Mouse (Mus musculus) lung, adult 18-20 months (tissue): ENCODE data around the gene Pcsk2.
A peak's percentile ranks its signal among the peaks of the same experiment; 100 is the strongest.

ENCODE experiments used
- DNase-seq, 2 experiments: peaks; one replicate each; pipeline ENCODE4 v3.0.0; 2022; ENCODE audit warnings: mixed read lengths in 2 of 2

Gene Pcsk2

DNA sequence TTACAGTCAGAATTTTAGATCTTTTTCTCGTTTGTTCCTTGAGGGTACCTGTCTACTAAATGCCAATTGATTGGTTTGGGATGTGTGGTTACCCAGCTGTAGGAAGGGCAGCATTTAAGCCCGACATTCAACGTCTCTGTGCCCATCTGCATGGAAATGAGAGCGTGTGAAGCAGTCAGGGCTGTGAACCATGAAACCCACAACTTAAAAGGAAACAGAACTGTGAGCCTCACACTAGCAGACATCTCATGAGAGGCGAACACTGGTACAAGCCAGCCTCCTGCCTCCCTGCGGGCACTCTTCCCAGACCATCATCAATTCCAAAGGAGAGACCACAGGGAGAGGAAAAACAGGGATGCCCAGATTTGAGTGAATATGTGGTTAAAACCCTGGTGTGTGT lies 294.9 kb downstream of the Pcsk2 start:
- DNase-seq, result no peak

DNA sequence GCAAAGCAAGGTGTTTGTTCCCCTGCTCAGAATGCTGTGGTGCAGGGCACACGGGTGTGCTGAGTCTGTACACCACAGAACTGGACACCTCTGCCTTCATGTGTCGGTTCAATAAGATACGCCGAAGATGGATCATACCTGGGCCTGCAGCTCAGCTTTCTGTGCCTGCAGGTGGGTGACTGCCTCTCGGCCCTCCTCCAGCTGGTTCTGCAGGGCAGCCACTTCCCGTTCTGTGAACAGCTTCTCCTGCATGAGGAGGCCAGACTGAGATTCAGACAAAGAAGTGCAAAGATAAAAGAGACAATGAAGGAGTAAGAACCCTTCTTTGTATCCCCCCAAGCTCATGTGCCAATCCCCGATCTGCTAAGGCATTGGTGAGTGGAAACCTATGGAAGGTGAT lies 295.6 kb downstream of the Pcsk2 start:
- DNase-seq, result no peak

DNA sequence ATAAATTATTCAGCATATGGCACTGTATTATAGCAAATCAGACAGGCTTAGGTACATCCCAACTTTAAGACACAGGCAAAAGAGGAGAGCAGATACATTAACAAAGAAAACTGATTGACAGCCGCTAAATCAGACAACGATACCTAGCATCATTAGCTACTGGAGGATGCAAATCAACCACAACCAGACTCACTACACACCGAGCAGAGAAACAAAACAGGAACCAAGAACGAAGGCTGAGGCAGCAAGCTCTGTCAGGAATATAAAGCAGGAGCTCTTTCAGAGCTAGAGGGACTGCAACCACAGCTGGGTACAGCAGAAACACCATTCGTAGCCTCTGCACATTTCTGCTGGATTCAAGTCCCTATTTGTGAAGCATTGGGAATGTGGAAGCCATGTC lies 298.8 kb downstream of the Pcsk2 start:
- no peak for DNase-seq

DNA sequence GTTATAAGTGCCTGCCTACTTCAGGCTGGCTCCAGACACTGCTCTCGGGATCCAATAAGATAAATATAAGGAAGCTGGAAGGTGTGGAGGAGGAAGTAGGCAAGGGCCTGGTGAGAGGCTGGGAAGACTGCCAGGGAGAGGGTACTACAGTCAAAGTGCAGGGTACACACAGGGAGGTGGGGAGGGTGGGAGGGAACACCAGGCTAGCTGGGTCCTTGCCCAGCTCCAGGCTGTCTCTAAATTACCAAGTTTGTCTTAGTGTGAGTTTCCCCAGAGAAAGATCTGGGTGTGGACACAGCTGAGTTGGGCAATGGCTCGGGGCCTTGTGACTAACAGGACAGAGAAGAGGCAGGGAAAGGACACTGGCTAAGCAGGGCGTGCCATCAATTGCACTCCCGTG lies 300.8 kb downstream of the Pcsk2 start:
- peak; percentile 85 to 90 for DNase-seq

DNA sequence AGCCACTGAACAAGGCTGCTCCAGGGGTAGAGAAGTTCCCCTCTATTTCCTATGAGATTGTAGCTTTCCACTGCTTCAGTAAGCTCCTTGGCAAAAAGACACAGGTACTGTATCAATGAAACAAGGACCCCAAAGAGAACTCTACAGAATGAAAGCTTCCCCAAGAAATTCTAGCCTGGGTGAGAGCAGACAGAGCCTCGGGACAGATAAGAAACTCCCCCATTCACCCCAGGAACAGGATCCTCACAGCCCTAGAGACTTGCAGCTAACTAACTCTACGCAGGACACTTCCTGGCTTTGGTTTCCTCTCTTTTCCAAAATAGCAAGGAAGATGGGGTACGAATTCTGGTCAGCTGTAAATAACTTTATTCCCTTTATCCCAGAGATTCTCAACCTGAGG lies 301.3 kb downstream of the Pcsk2 start:
- DNase-seq, result no peak

DNA sequence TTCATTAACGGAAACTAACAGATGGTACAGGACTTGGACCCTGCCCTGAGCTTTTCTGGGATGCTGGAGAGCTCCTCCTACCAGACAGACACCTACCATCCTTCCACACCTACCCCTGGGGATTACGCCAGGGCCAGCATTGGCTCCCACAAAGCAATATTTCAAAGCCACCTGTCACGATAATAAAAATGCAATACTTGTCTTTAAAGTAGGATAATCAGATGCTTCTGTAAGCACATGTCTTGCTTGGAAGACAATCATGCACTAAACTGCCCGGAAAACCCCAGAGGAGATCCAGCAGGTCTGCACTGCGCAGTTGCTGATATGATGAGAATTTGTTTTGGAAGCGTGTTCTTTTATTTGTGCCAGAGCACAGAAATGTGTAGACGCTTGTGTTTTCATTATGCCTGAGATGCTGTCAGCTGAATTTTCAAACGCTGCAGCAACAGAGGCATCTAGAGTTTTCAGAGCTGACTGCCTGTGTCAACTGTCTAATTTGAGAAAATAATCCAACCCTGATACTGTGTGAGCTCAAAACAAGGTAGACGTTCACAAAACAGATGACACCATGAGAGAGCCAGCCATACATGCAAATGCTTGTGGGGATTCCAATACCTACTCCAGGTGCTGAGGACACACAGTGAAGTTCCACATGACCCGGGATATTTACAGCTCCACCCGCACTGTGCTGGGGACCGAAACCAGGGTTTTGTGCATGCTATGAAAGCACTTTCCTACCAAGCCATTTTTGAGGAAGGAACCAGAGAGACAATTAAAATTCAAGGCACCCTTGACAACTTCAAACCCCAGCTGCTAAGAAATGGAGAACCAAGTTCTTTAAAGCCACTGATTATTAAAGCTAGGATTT lies 305.6 kb downstream of the Pcsk2 start:
- no peak for DNase-seq

DNA sequence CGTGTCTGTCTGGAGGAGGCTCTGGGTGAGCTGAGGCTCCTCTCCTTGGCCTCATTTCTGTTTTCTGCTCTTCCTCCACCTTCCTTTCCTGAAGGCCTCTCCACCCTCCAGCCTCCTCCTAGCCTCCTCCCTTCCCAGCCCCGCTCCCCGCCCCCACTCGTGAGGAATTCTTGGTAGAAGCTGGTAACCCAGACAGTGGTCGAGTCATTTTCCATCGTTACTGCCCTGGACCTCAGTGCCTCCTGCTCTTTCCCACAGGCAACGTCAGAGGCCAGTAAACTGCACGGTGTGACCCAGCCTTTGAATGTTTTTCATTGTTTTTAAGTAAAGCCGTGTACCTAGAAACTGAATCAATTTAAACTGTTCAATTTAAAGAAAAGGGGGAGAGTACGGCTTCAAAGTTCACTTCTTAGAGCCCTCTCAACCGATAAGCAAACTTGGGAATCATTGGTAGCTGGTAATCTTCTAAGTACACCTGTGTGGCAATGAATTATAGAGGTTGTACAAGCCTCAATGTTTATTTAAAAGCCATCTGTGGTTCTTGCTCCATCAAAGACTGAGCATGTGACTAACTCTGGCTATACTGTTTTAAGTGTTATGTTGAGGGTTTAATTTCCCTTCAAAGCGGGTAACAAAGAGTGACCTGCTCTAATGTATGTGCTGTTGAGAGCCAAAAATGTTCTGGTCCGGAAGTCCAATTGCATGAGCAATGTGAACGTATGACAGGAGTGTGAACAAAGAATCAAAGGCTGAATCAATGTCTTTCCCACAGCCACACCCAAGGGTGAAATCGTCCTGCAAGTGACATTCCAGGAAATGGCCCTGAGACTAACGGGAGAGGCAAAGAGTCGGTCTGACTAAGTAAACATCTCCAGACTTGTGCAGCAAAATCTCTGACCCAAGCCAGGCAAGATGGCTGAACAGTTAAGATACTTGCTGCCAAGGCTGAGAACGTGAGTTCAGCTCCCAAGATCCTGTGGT lies 306.6 kb downstream of the Pcsk2 start:
- peak in 1 of 2 experiments; percentile 33 for DNase-seq

DNA sequence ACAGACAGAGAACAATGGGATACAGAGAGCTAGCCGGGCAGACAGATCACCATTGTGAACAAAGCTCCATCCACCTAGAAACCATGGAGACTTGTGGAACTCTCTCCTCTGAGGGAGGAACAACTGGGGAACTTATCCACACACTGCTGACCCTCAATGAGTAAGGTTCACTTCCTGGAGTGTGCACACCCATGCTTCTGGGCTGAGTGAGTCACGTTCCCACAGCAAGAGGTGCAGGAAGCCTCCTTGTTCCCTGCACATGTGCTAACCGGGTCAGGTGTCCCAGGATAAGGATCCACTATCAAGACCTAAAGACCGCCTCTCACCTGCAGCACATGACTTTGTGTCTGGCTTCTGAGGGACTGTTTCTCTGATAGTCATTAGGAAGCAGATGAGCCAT lies 307.5 kb downstream of the Pcsk2 start:
- peak; percentile 35 to 69 for DNase-seq

DNA sequence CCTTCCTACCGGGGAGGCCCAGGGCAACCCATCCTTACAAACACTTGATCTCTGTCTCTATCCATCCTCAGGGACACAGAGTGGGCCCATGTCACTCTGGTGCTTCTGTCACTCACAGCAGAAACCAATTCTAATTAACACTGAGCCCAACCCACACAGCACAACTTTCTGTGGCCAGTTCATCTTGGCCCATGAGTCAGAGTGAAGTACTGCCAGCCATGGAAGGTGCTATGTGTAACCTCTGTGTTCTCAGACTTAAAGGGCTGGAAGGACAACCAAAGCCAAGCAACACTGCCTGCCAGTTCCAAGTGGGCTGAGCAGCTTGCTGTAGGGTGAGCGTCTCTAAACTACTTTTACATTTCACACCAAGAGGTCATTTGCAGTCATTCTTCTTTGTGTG lies 313.2 kb downstream of the Pcsk2 start:
- no peak for DNase-seq

DNA sequence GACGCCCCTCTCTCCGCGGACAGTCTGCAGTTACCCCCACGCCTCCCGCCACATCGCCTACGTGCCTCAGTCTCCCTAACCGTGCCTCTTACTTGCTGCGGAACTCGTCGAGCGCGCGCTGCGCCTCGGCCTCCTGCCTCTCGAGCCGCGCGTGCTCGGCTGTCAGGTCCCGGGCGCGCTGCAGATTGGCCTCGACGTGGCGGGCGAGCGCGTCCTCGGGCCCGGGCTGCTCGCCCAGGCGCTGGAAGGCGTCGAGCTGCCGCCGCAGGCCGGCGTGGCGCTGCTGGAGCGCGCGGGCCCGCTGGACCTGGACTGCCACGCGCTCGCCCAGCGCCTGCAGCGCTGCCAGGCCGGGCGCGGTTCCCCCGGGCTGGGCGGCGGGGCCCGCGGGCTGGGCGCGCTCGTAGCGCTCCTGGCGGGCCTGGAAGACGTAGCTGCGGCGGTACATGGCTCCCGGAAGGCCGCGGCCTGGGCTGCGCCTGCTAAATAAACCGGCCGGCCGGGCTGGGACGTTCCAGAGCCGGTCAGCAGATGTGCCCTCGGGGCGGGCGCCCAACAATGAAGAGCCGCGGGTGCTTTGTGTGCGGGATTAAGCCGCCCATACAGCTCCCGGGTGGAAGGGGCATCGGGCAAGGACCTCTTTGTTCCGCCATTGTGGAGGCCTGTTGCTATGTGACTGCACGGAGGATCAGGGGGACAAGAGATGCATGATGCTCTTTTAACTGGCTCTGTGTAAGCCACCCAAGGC lies 316.7 kb downstream of the Pcsk2 start, which contains the start of gene Bfsp1:
TSS of gene Bfsp1 (minus strand) at position 690 of the 748 bp plus-strand sequence.
- DNase-seq, result peak; percentile 30 to 38

DNA sequence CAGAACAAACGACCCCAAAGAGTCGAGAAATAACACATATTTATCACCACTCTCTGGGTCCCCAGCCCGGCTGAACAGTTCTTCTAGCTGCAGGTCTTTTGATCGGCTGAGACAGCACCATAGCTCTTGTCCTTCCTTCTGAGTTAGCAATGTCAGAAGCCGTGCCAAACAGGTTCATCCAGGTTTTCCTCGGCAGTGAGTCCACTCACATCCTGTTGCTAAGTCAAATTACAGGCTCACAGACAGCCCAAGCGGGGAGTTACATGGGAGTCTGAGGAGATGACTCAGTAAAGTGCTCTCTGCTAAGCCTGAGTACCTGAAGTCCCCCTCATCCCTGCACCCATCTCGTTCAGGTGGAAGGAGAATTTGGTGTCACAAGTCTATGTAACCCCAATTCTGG lies 318.6 kb downstream of the Pcsk2 start:
- DNase-seq, result peak in 1 of 2 experiments; percentile 59
